ENCODE assay signal across 7 mouse cellular contexts in the genomic region with DNA sequence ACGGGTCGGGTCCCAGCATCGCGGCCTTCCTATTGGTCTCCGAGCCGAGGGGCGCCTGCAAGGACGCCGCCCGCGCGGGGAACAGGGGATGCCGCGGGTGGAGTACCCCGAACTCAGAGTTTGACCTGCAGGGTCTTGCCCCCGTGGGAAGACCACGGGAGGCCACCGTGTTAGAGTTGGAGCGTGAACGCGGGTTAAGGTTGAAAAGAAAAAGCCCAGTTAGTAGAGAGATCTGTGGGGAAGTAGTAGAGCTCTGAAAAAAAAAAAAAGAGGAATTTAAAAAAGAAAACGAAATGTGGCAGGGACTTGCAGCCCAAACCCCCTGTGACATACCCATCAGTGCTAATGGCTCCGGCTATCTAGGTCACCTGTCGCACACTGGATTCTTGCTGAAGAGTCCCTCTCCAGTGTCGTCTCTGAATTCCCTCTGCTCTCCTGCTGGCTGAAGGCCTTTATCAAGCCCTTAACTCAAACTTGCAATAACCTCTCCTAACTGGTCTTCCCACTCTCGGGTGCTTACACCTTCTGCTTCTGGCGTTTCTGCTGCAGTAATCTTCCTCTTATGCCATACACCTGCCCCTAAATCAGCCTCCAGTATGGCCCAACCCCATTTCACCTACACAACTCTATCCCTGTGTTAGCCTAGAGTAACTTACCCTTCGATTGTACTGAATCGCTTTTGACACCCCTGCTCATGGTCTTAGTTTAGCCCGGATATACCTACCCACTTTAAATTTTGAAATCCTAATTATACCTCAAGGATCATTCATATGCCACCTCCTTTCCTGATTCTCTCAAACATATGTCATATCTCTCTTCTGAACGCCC. TPM values are rescaled to one million over a fixed set of nuclear protein-coding genes. Genes with fewer than 3 reads are reported as not detected.
DNase-seq lines count a peak whose midpoint lies in the region; ATAC-seq lines count a peak whose summit lies in the region.

No protein-coding gene starts in this region.

- H3K9ac ChIP-seq in lung, embryonic 16.5 days (ENCODE audit: low read length), result peak overlapping the region; percentile 62
- peak overlapping the region; percentile 33; the same call in 1 of the 2 replicates for H3K9ac ChIP-seq in embryonic facial prominence, embryonic 12.5 days
- peak overlapping the region; percentile 42; the same call in 1 of the 2 replicates for H3K9ac ChIP-seq in midbrain, embryonic 15.5 days

- no peak for DNase-seq in lung, postnatal 4 days
- peak; percentile 73 for DNase-seq in induced T-regulatory cell, adult 2 months (ENCODE audit: low read depth)
- DNase-seq in thymus, postnatal 10 days (ENCODE audit: low spot score in 2 of 2), result no peak
- no peak for DNase-seq in left cerebral cortex, adult 11 months (ENCODE audit: low spot score)

- no peaks in the 10 kb centered on the region for H3K27me3 ChIP-seq in lung, embryonic 16.5 days (ENCODE audit: control insufficient read depth, insufficient read depth, low read depth, low read length)
- H3K27me3 ChIP-seq in embryonic facial prominence, embryonic 12.5 days, result no peaks in the 10 kb centered on the region
- no peaks in the 10 kb centered on the region for H3K27me3 ChIP-seq in midbrain, embryonic 15.5 days (replicated peaks)

- H3K27ac ChIP-seq in lung, embryonic 16.5 days (ENCODE audit: low read length), result peak overlapping the region; percentile 55; the same call in 1 of the 2 replicates
- H3K27ac ChIP-seq in embryonic facial prominence, embryonic 12.5 days, result peak overlapping the region; percentile 91
- H3K27ac ChIP-seq in midbrain, embryonic 15.5 days, result peak overlapping the region; percentile 98

- H3K4me2 ChIP-seq in lung, embryonic 16.5 days (ENCODE audit: low read depth, low read length), result peak overlapping the region; percentile 87
- H3K4me2 ChIP-seq in embryonic facial prominence, embryonic 12.5 days (replicated peaks), result peak overlapping the region; percentile 60
- peak overlapping the region; percentile 54 for H3K4me2 ChIP-seq in midbrain, embryonic 15.5 days

- peaks cover 19% of the 10 kb centered on the region for H3K4me1 ChIP-seq in lung, embryonic 16.5 days (replicated peaks; ENCODE audit: control insufficient read depth, insufficient read depth, low read length)
- peaks cover 27% of the 10 kb centered on the region for H3K4me1 ChIP-seq in embryonic facial prominence, embryonic 12.5 days
- H3K4me1 ChIP-seq in midbrain, embryonic 15.5 days, result peaks cover 40% of the 10 kb centered on the region

- no peaks in the 10 kb centered on the region for H3K36me3 ChIP-seq in lung, embryonic 16.5 days (ENCODE audit: control insufficient read depth, insufficient read depth, low read length)
- no peaks in the 10 kb centered on the region for H3K36me3 ChIP-seq in embryonic facial prominence, embryonic 12.5 days
- H3K36me3 ChIP-seq in midbrain, embryonic 15.5 days (replicated peaks), result no peaks in the 10 kb centered on the region

- peak overlapping the region; percentile 95 for H3K4me3 ChIP-seq in lung, embryonic 16.5 days (ENCODE audit: low read length)
- peak overlapping the region; percentile 99 for H3K4me3 ChIP-seq in embryonic facial prominence, embryonic 12.5 days
- peak overlapping the region; percentile 76 for H3K4me3 ChIP-seq in midbrain, embryonic 15.5 days

- H3K9me3 ChIP-seq in lung, embryonic 16.5 days (ENCODE audit: control insufficient read depth, low read length), result no peaks in the 10 kb centered on the region
- no peaks in the 10 kb centered on the region for H3K9me3 ChIP-seq in embryonic facial prominence, embryonic 12.5 days
- no peaks in the 10 kb centered on the region for H3K9me3 ChIP-seq in midbrain, embryonic 15.5 days

- WGBS in lung, embryonic 16.5 days, result 11% methylated on average over 31 of the region's 31 CpGs
- 14% methylated on average over 31 of the region's 31 CpGs for WGBS in embryonic facial prominence, embryonic 12.5 days
- WGBS in midbrain, embryonic 15.5 days, result 12% methylated on average over 31 of the region's 31 CpGs

- ATAC-seq in lung, embryonic 16.5 days (ENCODE audit: low read depth), result no peak
- no peak; the same call in 1 of the 2 replicates for ATAC-seq in embryonic facial prominence, embryonic 12.5 days (ENCODE audit: insufficient number of reproducible peaks, insufficient read depth, low FRiP score, low TSS enrichment)
- ATAC-seq in midbrain, embryonic 15.5 days (replicated peaks), result no peak

RNA-seq across cellular contexts. Expression of gene Hmgcr, which starts 0.6 kb away (rescaled TPM):
- polyA plus RNA-seq in lung, embryonic 16.5 days (2015; fragmentation: Nextera tagmentation; extraction: Ambion mirVana), result 43.9 and 46.2 TPM in 2 replicates
- 108 and 118 TPM in 2 replicates for polyA plus RNA-seq in embryonic facial prominence, embryonic 12.5 days (2016; fragmentation: Nextera tagmentation; extraction: Ambion mirVana)
- 184 and 196 TPM in 2 replicates for polyA plus RNA-seq in midbrain, embryonic 15.5 days (2015; fragmentation: Nextera tagmentation; extraction: Ambion mirVana)
